Mouse (Mus musculus) G1E (cell line): ENCODE measurements around the gene Gstm5.

Experiments used
- CTCF ChIP-seq: IDR thresholded peaks from 2 replicates; pipeline ENCODE4 v1.5.1; 2012; ENCODE audit warnings: low read depth, low read length, inconsistent platforms, mixed read lengths
- GATA1 ChIP-seq: IDR thresholded peaks from 2 replicates; pipeline ENCODE4 v1.6.1; 2012; ENCODE audit warnings: borderline replicate concordance, low read length, inconsistent platforms, mixed read lengths
- POLR2AphosphoS5 ChIP-seq: IDR thresholded peaks from 2 replicates; pipeline ENCODE4 v1.6.1; 2012; ENCODE audit warnings: low read depth, low read length, inconsistent platforms; ENCODE audit not compliant: insufficient replicate concordance
- TAL1 ChIP-seq: conservative IDR thresholded peaks from 2 replicates; pipeline ENCODE4 v1.6.1; 2012; ENCODE audit warnings: low read depth, low read length, inconsistent platforms, mixed read lengths

GRCm38 (mm10) chr3:107928691-107929090, 33.1 kb downstream of the Gstm5 start:
- TF ChIP-seq CTCF (no peak), TAL1 (no peak), GATA1 (no peak), POLR2AphosphoS5 (no peak)
